In genomic region chr1:62529941-62530340, GRCm38 (mm10) we compare ENCODE assay signal across 28 mouse cellular contexts.
"Had no signal": no experiment of that assay in that cellular context is flagged by ENCODE, and none has a peak within 500 bp of the region (broad histone marks: within the 10 kb centered on the region; RNA-seq: fewer than 3 reads in every experiment).

No protein-coding gene starts in this region.

- H3K4me2 ChIP-seq: heart, embryonic 11.5 days; heart, embryonic 13.5 days; heart, embryonic 15.5 days; hindbrain, embryonic 13.5 days; hindbrain, embryonic 15.5 days; kidney, embryonic 15.5 days; limb, embryonic 12.5 days; liver, embryonic 11.5 days; liver, embryonic 13.5 days; liver, embryonic 15.5 days had no signal

- H3K27ac ChIP-seq: gastrocnemius, adult 2 months; heart, embryonic 13.5 days; heart, embryonic 15.5 days; hindbrain, embryonic 13.5 days; hindbrain, embryonic 15.5 days; hindbrain, postnatal 0 days; kidney, embryonic 15.5 days; kidney, postnatal 0 days; layer of hippocampus, adult 2 months; left cerebral cortex, adult 2 months; limb, embryonic 10.5 days; limb, embryonic 12.5 days; liver, embryonic 13.5 days; liver, embryonic 15.5 days had no signal

- H3K9ac ChIP-seq: heart, embryonic 13.5 days; heart, embryonic 15.5 days; hindbrain, embryonic 13.5 days; hindbrain, embryonic 15.5 days; kidney, embryonic 15.5 days; limb, embryonic 12.5 days; liver, embryonic 13.5 days; liver, embryonic 15.5 days had no signal

- H3K4me3 ChIP-seq: gastrocnemius, adult 2 months; heart, embryonic 13.5 days; heart, embryonic 15.5 days; hindbrain, embryonic 13.5 days; hindbrain, embryonic 15.5 days; kidney, embryonic 15.5 days; layer of hippocampus, adult 2 months; left cerebral cortex, adult 2 months; limb, embryonic 10.5 days; limb, embryonic 12.5 days; liver, embryonic 13.5 days; liver, embryonic 15.5 days had no signal

- DNase-seq: gastrocnemius, adult 2 months; gastrocnemius, postnatal 10 days; gastrocnemius, postnatal 25 days; heart, adult 18-20 months; heart, postnatal 14 days; heart, postnatal 36 days; kidney, adult 11 months; kidney, adult 2 months; kidney, adult 9 months; kidney, postnatal 14 days; kidney, postnatal 36 days; liver; liver, embryonic 13.5 days had no signal

- H3K9me3 ChIP-seq: heart, embryonic 13.5 days; heart, embryonic 15.5 days; hindbrain, embryonic 13.5 days; hindbrain, embryonic 15.5 days; kidney, embryonic 15.5 days; limb, embryonic 10.5 days; limb, embryonic 12.5 days; liver, embryonic 13.5 days; liver, embryonic 15.5 days had no signal

- H3K4me1 ChIP-seq: heart, embryonic 13.5 days; heart, embryonic 15.5 days; hindbrain, embryonic 15.5 days; kidney, embryonic 15.5 days; limb, embryonic 10.5 days; liver, embryonic 13.5 days; liver, embryonic 15.5 days had no signal

- H3K27me3 ChIP-seq: heart, embryonic 13.5 days; heart, embryonic 15.5 days; hindbrain, embryonic 13.5 days; hindbrain, embryonic 15.5 days; kidney, embryonic 15.5 days; limb, embryonic 12.5 days; liver, embryonic 13.5 days; liver, embryonic 15.5 days had no signal

- H3K36me3 ChIP-seq: heart, embryonic 13.5 days; heart, embryonic 15.5 days; hindbrain, embryonic 13.5 days; hindbrain, embryonic 15.5 days; kidney, embryonic 15.5 days; limb, embryonic 10.5 days; limb, embryonic 12.5 days; liver, embryonic 13.5 days; liver, embryonic 15.5 days had no signal

- ATAC-seq: hindbrain, postnatal 0 days; intestine, embryonic 16.5 days had no signal
